Mouse (Mus musculus): ENCODE measurements around the gene Nudt22. TPM values are rescaled to one million over a fixed set of nuclear protein-coding genes. Genes with fewer than 3 reads are reported as not detected.

Nudt22 gene
- total and polyA plus RNA-seq, 2 experiments = 14.4 to 30.9 TPM

DNA sequence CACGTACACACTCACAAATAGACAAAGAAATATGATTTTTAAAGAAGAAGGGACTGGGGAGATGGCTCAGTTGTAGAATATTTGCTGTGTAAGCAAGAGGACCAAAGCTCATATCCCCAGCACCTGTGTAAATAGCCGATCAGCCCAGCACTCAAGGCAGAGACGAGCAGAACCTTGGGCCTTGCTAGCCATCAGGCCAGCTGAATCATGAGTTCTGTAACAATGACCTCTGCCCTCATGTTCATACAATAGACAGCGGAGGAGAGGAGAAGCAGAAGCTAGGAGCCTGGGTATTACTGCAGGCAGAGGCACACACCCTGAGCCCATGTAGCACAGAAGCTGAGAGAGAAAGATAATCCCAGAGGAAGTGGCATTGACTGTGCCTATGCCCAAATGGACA lies 16.5 kb upstream of the Nudt22 start:
- no peaks in the 10 kb centered on the region for H3K36me3 ChIP-seq (ENCODE audit: control insufficient read depth, insufficient read depth, low read length)
- no peaks in the 10 kb centered on the region for H3K27me3 ChIP-seq (ENCODE audit: control insufficient read depth, insufficient read depth, low read length)
- WGBS = 32% methylated on average over 4 of the region's 4 CpGs
- H3K9ac ChIP-seq (ENCODE audit: low read depth, low read length) = no peak overlapping the region
- H3K4me3 ChIP-seq (ENCODE audit: insufficient read depth, low read depth, low read length) = no peak overlapping the region
- peaks cover 2% of the 10 kb centered on the region; the same call in 1 of the 2 replicates for H3K4me1 ChIP-seq (ENCODE audit: control insufficient read depth, insufficient read depth, low read length)
- peak; percentile 42 for DNase-seq (ENCODE audit: extremely low read depth, low read depth, low spot score)
- H3K27ac ChIP-seq (replicated peaks; ENCODE audit: insufficient read depth, low read depth, low read length) = no peak overlapping the region
- H3K79me2 ChIP-seq (ENCODE audit: control insufficient read depth, insufficient read depth, low read length) = no peaks in the 10 kb centered on the region
- no peak for TF ChIP-seq POLR2A (IDR thresholded peaks at IDR 0.05; ENCODE audit: extremely low read depth, insufficient read depth, low read length)
- no peak for TF ChIP-seq CTCF (IDR thresholded peaks at IDR 0.05; ENCODE audit: low read depth, low read length)

DNA sequence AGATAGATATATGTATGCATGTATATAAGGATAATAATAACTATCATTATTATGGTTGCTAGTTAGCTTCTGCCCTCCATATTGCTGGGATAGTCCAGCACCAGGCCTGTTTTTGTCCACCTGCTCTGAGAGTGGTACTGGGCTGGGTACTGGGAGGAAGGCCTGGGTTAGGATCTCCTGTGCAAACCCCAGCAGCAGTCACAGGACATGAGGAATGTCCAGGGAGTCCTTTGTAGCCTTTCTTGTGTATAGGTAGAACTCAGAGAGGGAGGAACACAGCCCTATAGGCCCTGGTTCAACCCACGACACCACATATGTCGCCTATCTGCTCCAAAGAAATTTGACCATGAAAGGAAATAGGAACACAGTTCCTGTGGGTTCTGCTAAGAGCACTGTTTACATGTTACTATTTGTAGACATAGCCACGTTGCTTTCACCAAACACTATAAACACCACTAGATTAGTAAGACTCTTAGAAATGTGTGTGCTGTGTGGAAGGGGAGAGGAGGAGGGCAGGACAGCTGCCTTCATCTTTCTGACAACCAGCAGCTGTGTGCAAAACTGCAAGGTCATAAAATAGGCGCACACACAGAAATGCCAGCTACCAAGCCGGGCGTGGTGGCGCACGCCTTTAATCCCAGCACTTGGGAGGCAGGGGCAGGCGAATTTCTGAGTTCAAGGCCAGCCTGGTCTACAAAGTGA lies 11.1 kb upstream of the Nudt22 start:
- no peaks in the 10 kb centered on the region for H3K27me3 ChIP-seq (ENCODE audit: control insufficient read depth, insufficient read depth, low read length)
- H3K4me1 ChIP-seq (ENCODE audit: control insufficient read depth, insufficient read depth, low read length) = no peaks in the 10 kb centered on the region; the same call in 1 of the 2 replicates
- no peak for TF ChIP-seq POLR2A (IDR thresholded peaks at IDR 0.05; ENCODE audit: extremely low read depth, insufficient read depth, low read length)
- no peak for TF ChIP-seq CTCF (IDR thresholded peaks at IDR 0.05; ENCODE audit: low read depth, low read length)
- no peak overlapping the region for H3K27ac ChIP-seq (replicated peaks; ENCODE audit: insufficient read depth, low read depth, low read length)
- H3K36me3 ChIP-seq (ENCODE audit: control insufficient read depth, insufficient read depth, low read length) = no peaks in the 10 kb centered on the region
- DNase-seq (ENCODE audit: extremely low read depth, low read depth, low spot score) = no peak
- 85% methylated on average over 9 of the region's 9 CpGs for WGBS
- H3K4me3 ChIP-seq (ENCODE audit: insufficient read depth, low read depth, low read length) = no peak overlapping the region
- H3K79me2 ChIP-seq (ENCODE audit: control insufficient read depth, insufficient read depth, low read length) = no peaks in the 10 kb centered on the region
- H3K9ac ChIP-seq (ENCODE audit: low read depth, low read length) = no peak overlapping the region

DNA sequence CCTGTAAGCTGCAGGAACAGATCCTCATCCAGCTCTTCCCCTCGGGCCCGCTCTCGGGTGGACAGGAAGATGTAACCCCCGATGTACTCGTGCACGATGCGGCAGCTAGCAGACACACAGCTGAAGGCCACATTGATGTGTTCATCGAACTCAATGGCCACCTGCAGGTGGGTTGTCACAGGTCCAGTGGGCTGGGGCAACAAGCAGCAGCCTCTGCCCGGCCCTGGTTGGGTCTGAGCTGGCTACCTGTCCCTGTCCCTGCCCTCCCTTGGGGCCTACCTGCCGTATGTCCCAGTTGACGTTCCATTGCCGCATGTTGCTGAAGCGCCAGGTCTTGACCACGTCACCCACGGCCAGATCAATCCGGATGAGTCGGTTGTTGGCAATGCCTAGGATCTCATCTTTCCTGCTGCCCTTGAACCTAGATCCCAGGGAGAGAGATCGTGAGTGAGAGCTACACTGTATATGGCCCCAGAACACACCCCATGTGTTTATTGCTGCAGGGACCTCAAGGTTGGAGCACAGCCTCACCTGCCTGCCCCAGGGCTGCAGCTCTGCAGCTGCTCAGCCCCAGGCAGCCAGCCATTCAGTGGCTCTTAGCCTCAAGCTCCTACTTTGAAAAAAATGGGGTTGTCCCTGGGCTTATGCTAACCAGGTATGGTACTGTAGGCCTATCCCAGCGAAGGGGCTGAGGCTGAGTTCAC lies 3.6 kb upstream of the Nudt22 start:
- Histone ChIP-seq H3K9ac (ENCODE audit: low read depth, low read length) (no peak overlapping the region), H3K4me3 (ENCODE audit: insufficient read depth, low read depth, low read length) (no peak overlapping the region), H3K79me2 (ENCODE audit: control insufficient read depth, insufficient read depth, low read length) (no peaks in the 10 kb centered on the region), H3K36me3 (ENCODE audit: control insufficient read depth, insufficient read depth, low read length) (no peaks in the 10 kb centered on the region), H3K4me1 (ENCODE audit: control insufficient read depth, insufficient read depth, low read length) (peaks cover 12% of the 10 kb centered on the region), H3K27ac (replicated peaks; ENCODE audit: insufficient read depth, low read depth, low read length) (no peak overlapping the region), H3K27me3 (ENCODE audit: control insufficient read depth, insufficient read depth, low read length) (no peaks in the 10 kb centered on the region)
- no peak for DNase-seq (ENCODE audit: extremely low read depth, low read depth, low spot score)
- TF ChIP-seq POLR2A (IDR thresholded peaks at IDR 0.05; ENCODE audit: extremely low read depth, insufficient read depth, low read length) = no peak
- TF ChIP-seq CTCF (IDR thresholded peaks at IDR 0.05; ENCODE audit: low read depth, low read length) = no peak
- 93% methylated on average over 19 of the region's 19 CpGs for WGBS

DNA sequence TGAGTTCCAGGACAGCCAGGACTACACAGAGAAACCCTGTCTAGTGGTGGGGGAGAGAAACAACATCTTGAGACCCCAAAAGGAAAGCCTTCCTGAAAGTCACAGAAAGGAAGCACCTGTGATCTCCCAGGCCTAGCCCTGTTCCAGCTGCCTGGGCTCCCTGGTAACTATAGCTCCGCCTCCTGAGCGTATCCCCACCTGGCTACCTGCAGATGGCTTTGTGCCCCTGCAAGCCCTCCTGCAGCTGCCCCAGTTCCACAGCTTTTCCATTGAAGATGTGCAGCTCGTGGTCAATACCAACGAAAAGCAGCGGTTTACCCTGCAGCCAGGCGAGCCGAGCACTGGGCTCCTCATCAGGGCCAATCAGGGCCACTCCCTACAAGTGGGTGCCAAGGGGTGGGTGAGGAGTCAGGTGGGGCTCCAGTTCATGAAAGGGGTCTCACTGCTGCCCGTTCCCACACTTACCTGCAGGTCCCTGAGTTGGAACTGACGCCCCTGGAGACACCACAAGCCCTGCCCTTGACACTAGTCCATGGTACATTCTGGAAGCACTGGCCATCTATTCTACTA lies 1.9 kb upstream of the Nudt22 start:
- Histone ChIP-seq H3K4me1 (ENCODE audit: control insufficient read depth, insufficient read depth, low read length) (peaks cover 12% of the 10 kb centered on the region), H3K79me2 (ENCODE audit: control insufficient read depth, insufficient read depth, low read length) (no peaks in the 10 kb centered on the region), H3K27ac (replicated peaks; ENCODE audit: insufficient read depth, low read depth, low read length) (no peak overlapping the region), H3K27me3 (ENCODE audit: control insufficient read depth, insufficient read depth, low read length) (no peaks in the 10 kb centered on the region), H3K4me3 (ENCODE audit: insufficient read depth, low read depth, low read length) (no peak overlapping the region), H3K9ac (ENCODE audit: low read depth, low read length) (no peak overlapping the region), H3K36me3 (ENCODE audit: control insufficient read depth, insufficient read depth, low read length) (no peaks in the 10 kb centered on the region)
- no peak for TF ChIP-seq POLR2A (IDR thresholded peaks at IDR 0.05; ENCODE audit: extremely low read depth, insufficient read depth, low read length)
- TF ChIP-seq CTCF (IDR thresholded peaks at IDR 0.05; ENCODE audit: low read depth, low read length) = no peak
- DNase-seq (ENCODE audit: extremely low read depth, low read depth, low spot score) = no peak
- WGBS = 96% methylated on average over 9 of the region's 9 CpGs

DNA sequence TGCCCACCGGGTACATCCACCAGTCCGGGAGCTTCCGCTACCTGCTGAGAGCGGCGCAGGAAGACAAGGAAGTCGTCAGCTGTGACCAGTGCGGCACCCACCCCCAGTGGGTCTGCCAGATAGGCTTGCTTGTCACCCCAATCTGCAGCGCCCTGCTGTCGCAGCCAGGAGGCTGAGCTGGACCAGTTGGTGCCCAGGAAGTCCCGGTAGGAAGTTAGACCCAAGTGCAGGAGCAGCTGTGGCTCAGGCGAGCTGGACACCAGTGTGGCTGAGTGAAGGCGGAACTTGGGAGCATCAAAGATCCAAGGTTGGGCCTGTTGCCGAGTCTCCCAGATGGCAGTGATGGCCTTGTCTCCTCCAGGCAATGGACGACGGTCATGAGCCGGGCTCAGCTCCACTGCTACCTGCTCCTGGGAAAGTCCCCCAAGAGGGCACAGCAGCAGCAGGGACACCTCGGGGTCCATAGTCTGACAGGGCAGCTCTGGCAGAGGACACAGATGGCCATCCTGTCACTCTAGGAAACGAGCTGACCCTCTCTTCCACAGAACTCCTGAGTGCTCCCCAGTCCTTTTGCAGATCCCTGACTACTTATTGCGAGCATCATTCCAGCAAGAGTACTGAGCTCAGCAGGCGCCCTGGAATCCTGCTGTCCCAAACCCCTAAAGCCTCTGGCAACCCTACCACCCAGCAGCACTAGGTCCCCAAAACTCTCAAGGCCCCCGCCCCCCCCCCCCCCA lies 494 bp downstream of the Nudt22 start:
- Histone ChIP-seq H3K36me3 (ENCODE audit: control insufficient read depth, insufficient read depth, low read length) (no peaks in the 10 kb centered on the region), H3K27ac (replicated peaks; ENCODE audit: insufficient read depth, low read depth, low read length) (peak overlapping the region; percentile 28; the same call in 1 of the 2 replicates), H3K9ac (ENCODE audit: low read depth, low read length) (peak overlapping the region; percentile 55), H3K4me3 (ENCODE audit: insufficient read depth, low read depth, low read length) (peak overlapping the region; percentile 64), H3K27me3 (ENCODE audit: control insufficient read depth, insufficient read depth, low read length) (no peaks in the 10 kb centered on the region), H3K4me1 (ENCODE audit: control insufficient read depth, insufficient read depth, low read length) (peaks cover 13% of the 10 kb centered on the region), H3K79me2 (ENCODE audit: control insufficient read depth, insufficient read depth, low read length) (no peaks in the 10 kb centered on the region)
- no peak for DNase-seq (ENCODE audit: extremely low read depth, low read depth, low spot score)
- 38% methylated on average over 21 of the region's 21 CpGs for WGBS
- TF ChIP-seq CTCF (IDR thresholded peaks at IDR 0.05; ENCODE audit: low read depth, low read length) (no peak), POLR2A (IDR thresholded peaks at IDR 0.05; ENCODE audit: extremely low read depth, insufficient read depth, low read length) (no peak)

Data from liver, adult 2 months (tissue).